Mouse (Mus musculus) myocyte (in vitro differentiated cells): ENCODE data around the gene Olfr894. TPM values are rescaled to one million over a fixed set of nuclear protein-coding genes. Genes with fewer than 3 reads are reported as not detected.

ENCODE experiments used
- H3K27me3 ChIP-seq: one replicate; pipeline ENCODE4 v1.6.1; 2011; ENCODE audit not compliant: control insufficient read depth, insufficient read depth, insufficient read length
- H3K36me3 ChIP-seq: one replicate; pipeline ENCODE4 v1.6.1; 2011; ENCODE audit not compliant: control insufficient read depth, insufficient read depth
- H3K4me2 ChIP-seq: one replicate; pipeline ENCODE4 v1.6.1; 2011; ENCODE audit warnings: low read depth, control low read depth
- H3K4me3 ChIP-seq: one replicate; pipeline ENCODE4 v1.5.1; 2011; ENCODE audit warnings: mild to moderate bottlenecking, control low read depth, moderate library complexity
- H3K79me2 ChIP-seq: one replicate; pipeline ENCODE4 v1.6.1; 2011; ENCODE audit not compliant: control insufficient read depth, insufficient read depth
- H3ac ChIP-seq: one replicate; pipeline ENCODE4 v1.6.1; 2011; ENCODE audit not compliant: control insufficient read depth, insufficient read length
- E2F4 ChIP-seq: IDR thresholded peaks from one replicate; pipeline ENCODE4 v1.6.1; 2011; ENCODE audit warnings: mild to moderate bottlenecking, control low read depth, moderate library complexity; ENCODE audit not compliant: insufficient read depth
- SRF ChIP-seq: IDR thresholded peaks from one replicate; pipeline ENCODE4 v1.6.1; 2011; ENCODE audit warnings: low read depth; ENCODE audit not compliant: control insufficient read depth, insufficient read length
- polyA plus RNA-seq: library from polyadenylated mRNA; unstranded; fragments of >200 nt; fragmentation: generic; extraction: Trizol; gene quantifications from one replicate; pipeline ENCODE4 v1.2.1, GENCODE M21; 2012; ENCODE audit warnings: missing spikeins

Olfr894 gene
- polyA plus RNA-seq, 1 experiment, result not detected

- H3K4me3 ChIP-seq, result no peak within 1 kb of the TSS
- no peaks in the 10 kb centered on the region for H3K27me3 ChIP-seq
- TF ChIP-seq E2F4, result no peak
- no peak for TF ChIP-seq SRF
Measured at GRCm38 (mm10) chr9:38267551-38267950, 49.7 kb downstream of the Olfr894 start, which contains the start of gene Olfr895. Olfr895 (plus strand) TSS chr9:38267851.

More at GRCm38 (mm10) chr9:38267551-38267950, 49.7 kb downstream of the Olfr894 start, which contains the start of gene Olfr895:
- Histone ChIP-seq H3K36me3 (no peaks in the 10 kb centered on the region), H3ac (no peak within 1 kb of the TSS), H3K4me2 (no peak within 1 kb of the TSS), H3K79me2 (no peaks in the 10 kb centered on the region)

Other genes starting within 250 kb of the Olfr894 start
- not detected for gene Olfr881, start 226.2 kb upstream of the Olfr894 start, polyA plus RNA-seq
- not detected for gene Olfr883, start 192.2 kb upstream of the Olfr894 start, polyA plus RNA-seq
- gene Olfr884, start 171.5 kb upstream of the Olfr894 start, polyA plus RNA-seq, result not detected
- not detected for gene Olfr885, start 156.7 kb upstream of the Olfr894 start, polyA plus RNA-seq
- gene Olfr887, start 134.0 kb upstream of the Olfr894 start, polyA plus RNA-seq, result not detected
- gene Olfr888, start 109.9 kb upstream of the Olfr894 start, polyA plus RNA-seq, result not detected
- not detected for gene Olfr889, start 102.9 kb upstream of the Olfr894 start, polyA plus RNA-seq
- not detected for gene Olfr890, start 75.5 kb upstream of the Olfr894 start, polyA plus RNA-seq
- not detected for gene Olfr891, start 37.2 kb upstream of the Olfr894 start, polyA plus RNA-seq
- gene Olfr893, start 9.7 kb upstream of the Olfr894 start, polyA plus RNA-seq, result not detected
- gene Olfr143, start 34.7 kb downstream of the Olfr894 start, polyA plus RNA-seq, result not detected
- not detected for gene Olfr895, start 49.8 kb downstream of the Olfr894 start, polyA plus RNA-seq
- gene Olfr896-ps1, start 73.1 kb downstream of the Olfr894 start, polyA plus RNA-seq, result not detected
- gene Olfr25, start 111.0 kb downstream of the Olfr894 start, polyA plus RNA-seq, result not detected
- gene Olfr898, start 130.4 kb downstream of the Olfr894 start, polyA plus RNA-seq, result not detected
- not detected for gene Olfr250, start 148.8 kb downstream of the Olfr894 start, polyA plus RNA-seq
- gene Olfr251, start 159.0 kb downstream of the Olfr894 start, polyA plus RNA-seq, result not detected
- 0.01 TPM for gene Olfr147, start 183.6 kb downstream of the Olfr894 start, polyA plus RNA-seq
- gene Olfr901, start 211.4 kb downstream of the Olfr894 start, polyA plus RNA-seq, result 0.01 TPM
- gene Olfr902, start 229.6 kb downstream of the Olfr894 start, polyA plus RNA-seq, result not detected
- gene Olfr904, start 245.1 kb downstream of the Olfr894 start, polyA plus RNA-seq, result not detected